Mouse (Mus musculus): Measurements from ENCODE around the gene Lrrc45. TPM values are rescaled to one million over a fixed set of nuclear protein-coding genes. Genes with fewer than 3 reads are reported as not detected.
"Not testable (repeated sequence)": the region's sequence is repeated elsewhere in the genome, so short reads cannot be mapped to it uniquely, and the experiment has no call there.

Lrrc45 gene
- total RNA-seq, 1 experiment from 2014 or later = 39.7 TPM

DNA sequence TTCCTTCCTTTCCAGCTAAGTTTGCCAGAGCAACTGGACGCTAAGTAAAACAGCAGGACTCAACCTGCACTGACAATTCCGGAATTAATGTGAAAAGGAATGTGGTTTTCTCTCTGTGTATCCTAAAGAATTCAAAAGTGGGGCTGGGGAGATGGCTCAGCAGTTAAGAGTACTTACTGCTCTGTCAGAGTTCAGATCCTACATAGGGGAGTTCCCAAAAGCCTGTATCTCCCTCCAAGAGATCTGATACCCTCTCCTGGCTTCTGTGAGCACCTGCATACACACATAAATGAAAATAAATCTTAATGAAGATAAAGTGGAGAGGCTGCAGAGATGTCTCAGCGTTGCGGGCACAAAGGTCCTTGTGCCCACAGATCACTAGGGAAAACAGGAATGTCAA lies 37.9 kb downstream of the Lrrc45 start:
- no peak for ATAC-seq (replicated peaks; ENCODE audit: insufficient number of reproducible peaks, low FRiP score, low TSS enrichment, poor library complexity, severe bottlenecking)

DNA sequence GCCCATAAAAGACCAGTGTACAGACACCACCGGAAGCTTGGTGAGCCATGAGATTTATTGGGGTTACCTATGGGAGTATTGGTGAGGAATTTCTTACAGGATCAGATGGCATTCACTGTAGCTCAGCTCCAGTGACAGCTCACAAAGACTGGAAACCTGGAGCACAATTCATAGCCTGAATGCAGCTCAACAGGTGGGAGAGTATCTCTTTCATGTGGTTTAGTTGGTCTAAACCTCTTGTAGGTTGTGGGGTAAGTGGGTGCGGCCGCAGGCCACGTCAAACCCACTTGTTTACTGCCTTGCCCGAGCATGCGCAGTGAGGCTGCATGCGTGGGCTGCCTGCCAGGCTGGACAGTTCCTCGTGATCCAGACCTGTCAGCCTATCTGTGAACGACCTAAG lies 46.5 kb downstream of the Lrrc45 start:
- no peak for ATAC-seq (replicated peaks; ENCODE audit: insufficient number of reproducible peaks, low FRiP score, low TSS enrichment, poor library complexity, severe bottlenecking)

DNA sequence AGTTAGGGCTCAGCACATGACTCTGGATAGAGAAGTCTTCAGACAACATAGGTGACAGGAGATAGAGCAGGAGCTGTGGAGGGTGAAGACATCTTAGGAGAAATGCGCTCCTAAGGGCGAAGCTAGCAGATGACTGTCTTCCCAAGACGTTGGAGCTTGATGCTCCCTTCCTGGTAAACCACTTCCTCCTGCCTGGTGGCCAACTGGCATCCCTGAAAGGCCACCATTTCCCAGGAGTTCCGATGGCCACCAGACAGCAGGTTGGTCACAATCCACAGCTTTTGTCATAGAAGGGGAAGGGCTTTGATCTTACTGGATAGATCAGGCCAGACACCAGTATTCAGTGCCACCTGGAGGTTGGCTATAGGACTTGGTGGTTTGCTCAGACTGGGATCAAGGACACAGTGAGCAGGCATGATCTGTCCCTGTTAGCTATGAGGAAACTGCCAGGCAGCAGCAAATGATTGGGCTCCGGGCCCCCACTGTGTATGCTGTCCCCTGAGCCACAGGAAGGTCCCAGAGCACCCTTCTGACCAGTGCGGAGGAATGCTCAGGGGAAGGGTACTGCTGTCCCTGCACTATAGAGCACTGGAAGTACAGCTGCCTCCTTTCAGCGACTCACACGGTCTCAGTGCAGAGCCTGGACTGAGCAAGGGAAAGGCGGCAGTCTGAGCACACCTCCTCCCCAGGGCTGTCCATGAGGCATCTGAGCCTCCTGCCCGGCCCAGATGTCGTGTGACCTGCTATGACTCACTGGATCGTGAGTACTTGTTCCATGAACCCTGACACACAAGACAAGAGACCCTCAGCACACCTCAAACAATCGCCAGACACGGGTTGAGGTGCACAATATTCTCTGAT lies 48.3 kb downstream of the Lrrc45 start:
- no peak for ATAC-seq (replicated peaks; ENCODE audit: insufficient number of reproducible peaks, low FRiP score, low TSS enrichment, poor library complexity, severe bottlenecking)

DNA sequence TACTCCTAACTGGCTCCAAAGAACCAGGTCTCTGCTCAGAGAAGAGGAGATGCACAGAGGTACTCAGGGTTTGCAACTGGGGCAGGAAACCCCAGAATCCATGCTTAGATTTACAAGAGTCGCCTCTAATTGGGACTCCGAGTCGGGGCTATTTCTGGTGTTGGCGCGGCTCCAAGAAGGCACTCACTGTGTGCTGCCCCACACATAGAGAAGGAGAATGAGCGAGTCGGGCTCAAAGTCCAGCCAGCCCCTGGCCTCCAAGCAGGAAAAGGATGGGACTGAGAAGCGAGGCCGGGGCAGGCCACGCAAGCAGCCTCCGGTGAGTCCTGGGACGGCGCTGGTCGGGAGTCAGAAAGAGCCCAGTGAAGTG lies 48.9 kb downstream of the Lrrc45 start, which contains the start of gene Hmga1b:
Gene Hmga1b (plus strand): TSS at position 123 of the 370 bp plus-strand sequence.
- ATAC-seq (replicated peaks; ENCODE audit: insufficient number of reproducible peaks, low FRiP score, low TSS enrichment, poor library complexity, severe bottlenecking) = not testable (repeated sequence)

DNA sequence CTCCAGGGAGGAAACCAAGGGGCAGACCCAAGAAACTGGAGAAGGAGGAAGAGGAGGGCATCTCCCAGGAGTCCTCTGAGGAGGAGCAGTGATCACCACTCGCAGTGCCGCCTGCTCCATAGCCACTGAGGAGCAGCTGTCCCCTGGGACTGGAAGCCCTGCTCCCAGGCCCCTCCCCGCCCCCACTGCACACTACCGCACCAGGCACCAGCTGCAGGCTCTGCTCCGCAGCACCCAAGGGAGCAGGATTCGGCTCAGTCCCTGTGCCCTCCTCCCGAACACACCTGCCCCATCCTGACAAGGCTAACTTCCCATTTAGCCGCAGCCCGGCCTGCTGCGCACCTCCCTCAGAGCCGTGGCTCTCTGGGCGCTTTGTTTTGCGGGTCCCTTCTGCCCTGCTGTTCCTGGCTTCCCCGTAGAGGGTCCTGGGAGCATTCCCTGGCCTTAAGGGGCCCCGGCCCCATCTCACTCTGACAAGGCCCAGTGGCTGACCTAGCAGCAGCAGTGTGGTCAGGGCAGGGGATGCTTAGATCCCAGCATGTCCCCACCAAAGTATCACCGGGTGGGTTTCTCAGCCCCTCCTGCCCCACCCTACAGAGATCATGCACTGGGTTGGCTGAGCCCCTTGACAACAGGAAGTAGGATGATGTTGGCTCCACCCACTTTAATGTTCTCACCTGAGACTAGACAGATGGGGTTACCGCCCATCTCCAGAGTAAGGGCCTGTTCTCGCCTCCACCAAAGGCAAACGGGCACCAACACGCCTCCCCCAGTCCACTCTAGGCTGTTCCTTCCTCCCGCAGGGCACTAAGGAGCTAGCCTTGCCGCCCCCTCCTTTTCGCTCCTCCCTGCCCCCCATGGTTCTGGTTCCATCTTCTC lies 49.6 kb downstream of the Lrrc45 start:
- ATAC-seq (replicated peaks; ENCODE audit: insufficient number of reproducible peaks, low FRiP score, low TSS enrichment, poor library complexity, severe bottlenecking) = not testable (repeated sequence)

DNA sequence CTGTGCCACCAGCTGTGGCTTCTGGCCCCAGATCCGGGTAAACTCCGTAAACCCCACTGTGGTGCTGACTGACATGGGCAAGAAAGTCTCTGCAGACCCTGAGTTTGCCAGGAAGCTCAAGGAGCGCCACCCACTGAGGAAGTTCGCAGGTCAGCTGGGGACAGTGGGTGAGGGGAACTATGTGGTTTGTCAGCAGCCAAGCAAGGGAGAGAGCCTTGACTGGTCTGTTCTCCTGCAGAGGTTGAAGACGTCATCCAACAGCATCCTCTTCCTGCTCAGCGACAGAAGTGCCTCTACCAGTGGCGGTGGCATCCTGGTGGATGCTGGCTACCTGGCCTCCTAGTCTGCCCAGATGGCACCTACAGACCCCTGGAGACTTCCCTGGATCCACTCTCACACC lies 53.3 kb downstream of the Lrrc45 start:
- ATAC-seq (replicated peaks; ENCODE audit: insufficient number of reproducible peaks, low FRiP score, low TSS enrichment, poor library complexity, severe bottlenecking) = peak; percentile 62

DNA sequence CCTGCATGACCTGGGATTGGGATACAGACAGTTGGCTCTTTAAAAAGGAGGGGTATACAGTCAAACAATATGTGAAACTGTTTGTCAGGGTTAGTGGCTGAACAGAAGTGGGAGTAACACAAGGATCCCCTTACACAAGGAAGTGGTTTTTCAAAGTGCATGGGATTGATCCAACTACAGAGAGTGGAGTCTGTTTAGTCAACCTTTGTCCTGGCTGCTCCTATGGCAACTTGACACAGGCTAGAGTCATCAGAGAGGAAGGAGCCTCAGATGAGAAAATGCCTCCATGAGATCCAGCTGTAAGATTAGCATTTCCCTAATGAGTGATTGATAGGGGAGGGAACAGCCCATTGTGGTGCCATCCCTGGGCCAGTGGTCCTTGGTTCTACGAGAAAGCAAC lies 54.5 kb downstream of the Lrrc45 start:
- no peak for ATAC-seq (replicated peaks; ENCODE audit: insufficient number of reproducible peaks, low FRiP score, low TSS enrichment, poor library complexity, severe bottlenecking)

Other genes with a start within 250 kb of the Lrrc45 start
- 4.8 to 15.5 TPM (median 14.4 TPM) in 3 replicates for gene Arl16, start 246.3 kb upstream of the Lrrc45 start, total RNA-seq (2017)
- 30.7 to 37.5 TPM (median 32.4 TPM) in 3 replicates for gene Mrpl12, start 229.3 kb upstream of the Lrrc45 start, total RNA-seq (2017)
- 6.6 to 8.1 TPM (median 7.4 TPM) in 3 replicates for gene Slc25a10, start 222.1 kb upstream of the Lrrc45 start, total RNA-seq (2017)
- gene Gcgr, start 183.2 kb upstream of the Lrrc45 start, total RNA-seq (2017) = not detected in 3 replicates
- gene Mcrip1, start 164.2 kb upstream of the Lrrc45 start, total RNA-seq (2017) = 13.8 to 21.9 TPM (median 16.9 TPM) in 3 replicates
- gene Ppp1r27, start 162.8 kb upstream of the Lrrc45 start, total RNA-seq (2017) = not detected in 3 replicates
- gene P4hb, start 140.7 kb upstream of the Lrrc45 start, total RNA-seq (2017) = 331 to 434 TPM (median 349 TPM) in 3 replicates
- 163 to 262 TPM (median 173 TPM) in 3 replicates for gene Arhgdia, start 132.3 kb upstream of the Lrrc45 start, total RNA-seq (2017)
- gene Alyref, start 115.6 kb upstream of the Lrrc45 start, total RNA-seq (2017) = 78.4 to 113 TPM (median 112 TPM) in 3 replicates
- gene Anapc11, start 115.5 kb upstream of the Lrrc45 start, total RNA-seq (2017) = 18.5 to 31.2 TPM (median 26.5 TPM) in 3 replicates
- gene Npb, start 105.4 kb upstream of the Lrrc45 start, total RNA-seq (2017) = not detected in 3 replicates
- gene Pcyt2, start 96.0 kb upstream of the Lrrc45 start, total RNA-seq (2017) = 26.9 to 43.7 TPM (median 32.9 TPM) in 3 replicates
- 131 to 192 TPM (median 132 TPM) in 3 replicates for gene Sirt7, start 88.7 kb upstream of the Lrrc45 start, total RNA-seq (2017)
- gene Mafg, start 80.3 kb upstream of the Lrrc45 start, total RNA-seq (2017) = 28.8 to 34.0 TPM (median 33.8 TPM) in 3 replicates
- gene Pycr1, start 70.2 kb upstream of the Lrrc45 start, total RNA-seq (2017) = 0.57 to 0.58 TPM in 2 of 3 replicates, not detected in the other
- gene Myadml2, start 65.8 kb upstream of the Lrrc45 start, total RNA-seq (2017) = not detected in 3 replicates
- gene Notum, start 52.8 kb upstream of the Lrrc45 start, total RNA-seq (2017) = not detected in 3 replicates
- gene Aspscr1, start 41.0 kb upstream of the Lrrc45 start, total RNA-seq (2017) = 32.3 to 55.6 TPM (median 50.2 TPM) in 3 replicates
- 27.0 to 58.3 TPM (median 41.9 TPM) in 3 replicates for gene Cenpx, start 187 bp upstream of the Lrrc45 start, total RNA-seq (2017)
- 7.1 to 9.7 TPM in 2 of 3 replicates, not detected in the other for gene Rac3, start 7.5 kb downstream of the Lrrc45 start, total RNA-seq (2017)
- 14.8 to 32.2 TPM (median 23.8 TPM) in 3 replicates for gene Dcxr, start 13.4 kb downstream of the Lrrc45 start, total RNA-seq (2017)
- gene Cbr2, start 18.2 kb downstream of the Lrrc45 start, total RNA-seq (2017) = 2.0 TPM in 1 of 3 replicates, not detected in the others
- 2.3 to 66.8 TPM (median 12.5 TPM) in 3 replicates for gene Hmga1b, start 48.9 kb downstream of the Lrrc45 start, total RNA-seq (2017)
- 1.0 to 3.9 TPM (median 1.2 TPM) in 3 replicates for gene Rfng, start 70.3 kb downstream of the Lrrc45 start, total RNA-seq (2017)
- 55.0 to 59.6 TPM (median 55.7 TPM) in 3 replicates for gene Gps1, start 70.3 kb downstream of the Lrrc45 start, total RNA-seq (2017)
- 25.1 to 42.4 TPM (median 31.8 TPM) in 3 replicates for gene Dus1l, start 82.5 kb downstream of the Lrrc45 start, total RNA-seq (2017)
- 13.2 to 26.4 TPM (median 13.5 TPM) in 3 replicates for gene Fasn, start 110.6 kb downstream of the Lrrc45 start, total RNA-seq (2017)
- gene Ccdc57, start 218.9 kb downstream of the Lrrc45 start, total RNA-seq (2017) = 0.39 to 0.57 TPM in 2 of 3 replicates, not detected in the other
- gene Slc16a3, start 234.6 kb downstream of the Lrrc45 start, total RNA-seq (2017) = 74.0 to 101 TPM (median 95.1 TPM) in 3 replicates

Measured in monocyte, adult 5-6 weeks (primary cell).